Mouse (Mus musculus) heart, embryonic 10.5 days (tissue): ENCODE results near the gene Ldlrad3. TPM values are rescaled to one million over a fixed set of nuclear protein-coding genes. Genes with fewer than 3 reads are reported as not detected.

Source experiments
- DNase-seq: peaks from one replicate; pipeline ENCODE4 v3.0.0-alpha.2; 2017; ENCODE audit warnings: low spot score
- H3K27ac ChIP-seq: fragments of 300-500 bp; sonication (generic); 2 replicates; pipeline ENCODE4 v1.5.1; 2016; ENCODE audit warnings: mild to moderate bottlenecking
- H3K27me3 ChIP-seq: fragments of 300-500 bp; sonication (generic); 2 replicates; pipeline ENCODE4 v1.6.1; 2016; ENCODE audit warnings: mild to moderate bottlenecking; ENCODE audit not compliant: poor library complexity, insufficient read depth, severe bottlenecking
- H3K36me3 ChIP-seq: fragments of 300-500 bp; sonication (generic); 2 replicates; pipeline ENCODE4 v1.6.1; 2016; ENCODE audit warnings: mild to moderate bottlenecking, moderate library complexity
- H3K4me1 ChIP-seq: fragments of 300-500 bp; sonication (generic); 2 replicates; pipeline ENCODE4 v1.6.1; 2016; ENCODE audit warnings: mild to moderate bottlenecking
- H3K4me3 ChIP-seq: fragments of 300-500 bp; sonication (generic); 2 replicates; pipeline ENCODE4 v1.5.1; 2016; ENCODE audit warnings: mild to moderate bottlenecking, moderate library complexity
- H3K9me3 ChIP-seq: fragments of 300-500 bp; sonication (generic); 2 replicates; pipeline ENCODE4 v1.6.1; 2016; ENCODE audit warnings: mild to moderate bottlenecking, moderate library complexity
- WGBS: fragments of 180-500 bp; shearing (Covaris S2); methylation state at CpG from one replicate; pipeline ENCODE4 v1.1.7; 2016; 5-methylcytosine and 5-hydroxymethylcytosine counted together
- polyA plus RNA-seq: library from polyadenylated mRNA; unstranded; fragments of >200 nt; fragmentation: Nextera tagmentation; extraction: Ambion mirVana; gene quantifications from 2 replicates; pipeline ENCODE4 v1.2.1, GENCODE M21; 2016

Ldlrad3 gene
- polyA plus RNA-seq, 1 experiment from 2014 or later: 27.5 TPM

DNA sequence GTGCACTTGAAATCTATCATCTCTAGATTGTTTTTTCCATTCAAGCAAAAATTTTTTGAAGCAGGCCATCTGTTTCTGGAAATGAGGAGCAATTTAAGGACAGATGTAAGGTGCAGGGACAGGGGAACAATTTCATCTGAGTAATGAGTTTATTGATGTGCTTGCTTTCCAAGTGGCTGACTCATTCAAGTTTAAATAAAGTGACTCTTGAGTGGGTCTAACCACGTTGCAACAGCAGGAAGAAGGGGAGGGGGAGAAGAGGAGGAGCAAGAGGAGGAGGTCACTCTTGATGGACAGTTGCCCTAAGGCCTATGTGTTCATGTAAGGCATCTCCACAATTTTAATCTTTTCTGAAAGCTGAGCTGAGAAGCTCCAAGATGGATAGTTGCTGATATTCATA lies 184.5 kb downstream of the Ldlrad3 start:
- 0% methylated on average over 1 of the region's 1 CpGs for WGBS
- H3K4me1 ChIP-seq: peaks cover 66% of the 10 kb centered on the region
- no peaks in the 10 kb centered on the region for H3K36me3 ChIP-seq
- H3K27me3 ChIP-seq: 0 out of 2 replicates have a peak, but pooled peaks cover 3% of the 10 kb centered on the region
- 0 out of 2 replicates have a peak overlapping the region, but pooled peaks have one; percentile 33 for H3K4me3 ChIP-seq
- peak overlapping the region; percentile 78; the same call in 1 of the 2 replicates for H3K27ac ChIP-seq
- H3K9me3 ChIP-seq: no peaks in the 10 kb centered on the region
- DNase-seq: no peak

DNA sequence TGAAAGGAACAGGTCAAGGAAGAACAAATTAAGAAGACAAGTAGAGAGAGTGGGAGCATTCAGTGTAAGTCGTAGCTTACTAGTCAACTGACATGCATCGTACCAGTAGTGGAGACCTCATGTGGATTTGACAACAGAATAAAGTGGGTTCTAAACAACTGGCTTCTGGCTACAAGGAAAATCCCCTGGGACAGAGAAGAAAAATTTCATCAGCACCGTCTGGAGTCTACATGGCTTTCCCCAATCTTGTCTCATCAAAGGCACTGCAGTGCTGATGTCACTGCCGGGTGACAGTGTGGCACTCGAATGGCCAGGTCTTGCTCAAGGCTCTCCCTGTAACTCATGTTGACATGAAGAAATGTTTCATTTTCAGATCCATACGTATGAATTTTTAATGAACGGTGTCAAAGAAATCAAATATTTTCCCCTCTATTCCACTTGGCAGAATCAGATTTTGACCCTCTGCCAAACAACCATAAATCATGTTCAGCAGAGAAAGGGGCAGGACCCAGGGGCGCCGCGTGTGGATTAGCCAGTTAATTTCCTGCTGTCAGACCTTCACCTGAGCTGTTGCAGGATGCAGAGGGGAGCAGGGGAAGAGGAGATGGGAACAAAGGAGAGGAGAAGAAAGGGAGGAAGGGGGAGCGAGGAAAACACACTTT lies 187.1 kb downstream of the Ldlrad3 start:
- no peak for DNase-seq
- Histone ChIP-seq H3K4me3 (no peak overlapping the region), H3K4me1 (peaks cover 40% of the 10 kb centered on the region), H3K27ac (no peak overlapping the region), H3K9me3 (no peaks in the 10 kb centered on the region), H3K27me3 (0 out of 2 replicates have a peak, but pooled peaks cover 3% of the 10 kb centered on the region), H3K36me3 (no peaks in the 10 kb centered on the region)
- WGBS: 78% methylated on average over 11 of the region's 11 CpGs

DNA sequence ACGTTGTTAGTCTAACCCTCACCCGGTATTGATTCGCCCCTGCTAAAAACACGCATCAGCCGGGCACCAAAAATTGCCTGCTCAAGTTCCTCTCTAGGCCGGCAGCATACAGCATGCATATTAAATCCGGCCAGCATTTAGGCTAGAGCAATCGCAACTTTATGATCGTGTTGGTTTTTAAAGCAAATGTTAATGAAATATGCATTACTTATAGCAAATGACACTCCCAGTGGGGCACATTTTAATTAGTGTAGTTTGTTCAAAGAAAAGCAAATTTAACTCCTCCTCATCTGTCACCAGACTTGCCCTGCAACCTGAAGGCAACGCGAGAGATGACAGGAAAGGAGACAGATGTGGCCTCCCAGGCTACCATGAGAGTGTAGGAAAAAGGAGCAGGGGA lies 189.2 kb downstream of the Ldlrad3 start:
- Histone ChIP-seq H3K9me3 (no peaks in the 10 kb centered on the region), H3K4me3 (no peak overlapping the region), H3K4me1 (peaks cover 34% of the 10 kb centered on the region), H3K27me3 (0 out of 2 replicates have a peak, but pooled peaks cover 3% of the 10 kb centered on the region), H3K36me3 (no peaks in the 10 kb centered on the region), H3K27ac (no peak overlapping the region)
- DNase-seq: no peak
- WGBS: 82% methylated on average over 11 of the region's 11 CpGs

DNA sequence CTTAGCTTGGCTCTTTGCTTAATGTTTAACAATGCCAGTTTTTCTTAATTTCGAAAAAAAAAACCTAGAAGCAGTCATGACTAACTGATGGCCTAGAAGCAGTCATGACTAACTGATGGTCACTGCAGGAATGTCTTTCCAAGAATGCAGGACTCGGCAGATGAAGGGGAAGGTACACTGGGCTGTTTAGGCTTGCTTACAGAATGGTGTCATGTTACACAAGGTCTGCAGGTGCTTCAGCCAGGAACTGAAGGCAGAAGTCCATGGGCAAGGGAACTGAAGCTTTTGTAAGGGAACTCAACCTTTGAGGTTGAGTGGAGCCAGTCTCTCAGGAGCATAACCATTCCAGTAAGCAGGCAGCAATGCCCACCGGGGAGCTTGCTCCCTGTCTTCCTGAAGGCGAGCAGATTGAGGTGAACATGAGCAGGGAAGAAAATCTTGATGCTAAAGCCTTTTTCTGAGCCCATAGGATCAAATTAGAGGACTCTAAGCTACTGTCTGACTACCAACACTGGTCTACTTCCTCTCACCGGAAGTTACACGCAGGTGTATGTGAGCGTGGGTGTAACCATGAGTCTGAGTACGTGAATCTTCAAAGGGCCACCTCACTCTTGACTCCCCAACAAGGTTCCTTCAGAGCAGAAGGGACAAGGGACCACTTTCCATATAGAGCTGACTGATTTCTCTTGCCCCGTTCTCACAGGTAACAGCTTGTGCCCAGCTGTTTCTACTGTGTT lies 193.4 kb downstream of the Ldlrad3 start:
- no peaks in the 10 kb centered on the region for H3K9me3 ChIP-seq
- peaks cover 28% of the 10 kb centered on the region for H3K4me1 ChIP-seq
- H3K27ac ChIP-seq: no peak overlapping the region
- H3K4me3 ChIP-seq: no peak overlapping the region
- no peak for DNase-seq
- 0 out of 2 replicates have a peak, but pooled peaks cover 3% of the 10 kb centered on the region for H3K27me3 ChIP-seq
- no peaks in the 10 kb centered on the region for H3K36me3 ChIP-seq
- 77% methylated on average over 9 of the region's 9 CpGs for WGBS

DNA sequence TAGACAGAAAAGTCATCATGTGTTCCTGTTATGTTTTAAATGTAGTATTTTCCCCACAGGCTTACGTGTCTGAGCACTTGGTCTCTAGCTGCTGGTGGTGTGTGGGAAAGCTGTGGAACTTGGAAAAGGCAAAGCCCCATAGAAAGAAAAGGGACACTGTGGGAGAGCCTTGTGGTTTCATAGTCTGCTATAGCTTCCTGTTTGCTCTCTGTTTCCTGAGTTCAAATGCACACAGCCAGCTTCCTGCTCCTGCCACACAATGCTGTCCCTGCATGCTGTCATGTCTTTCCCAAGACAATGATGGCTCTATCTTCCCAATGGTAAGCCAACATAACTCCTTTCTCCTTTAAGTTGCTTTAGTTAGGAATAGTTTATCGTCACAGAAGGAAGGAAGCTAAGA lies 194.5 kb downstream of the Ldlrad3 start:
- 74% methylated on average over 2 of the region's 2 CpGs for WGBS

GRCm38 (mm10) chr2:101986344-101987087 lies 199.7 kb downstream of the Ldlrad3 start:
- Histone ChIP-seq H3K27ac (peak overlapping the region; percentile 37; the same call in 1 of the 2 replicates), H3K4me1 (peaks cover 58% of the 10 kb centered on the region), H3K36me3 (no peaks in the 10 kb centered on the region), H3K9me3 (no peaks in the 10 kb centered on the region), H3K4me3 (no peak overlapping the region), H3K27me3 (no peaks in the 10 kb centered on the region)
- DNase-seq: no peak
- 65% methylated on average over 3 of the region's 3 CpGs for WGBS

More for the DNA sequence above, 194.5 kb downstream of the Ldlrad3 start:
- no peak for DNase-seq
- Histone ChIP-seq H3K4me1 (peaks cover 30% of the 10 kb centered on the region), H3K27me3 (no peaks in the 10 kb centered on the region), H3K4me3 (no peak overlapping the region), H3K27ac (no peak overlapping the region), H3K9me3 (no peaks in the 10 kb centered on the region), H3K36me3 (no peaks in the 10 kb centered on the region)

GRCm38 (mm10) chr2:101983853-101984543 lies 202.2 kb downstream of the Ldlrad3 start:
- Histone ChIP-seq H3K4me3 (no peak overlapping the region), H3K27ac (peak overlapping the region; percentile 18; the same call in 1 of the 2 replicates), H3K36me3 (no peaks in the 10 kb centered on the region), H3K27me3 (no peaks in the 10 kb centered on the region), H3K4me1 (peaks cover 63% of the 10 kb centered on the region), H3K9me3 (no peaks in the 10 kb centered on the region)
- 75% methylated on average over 9 of the region's 9 CpGs for WGBS
- DNase-seq: no peak

GRCm38 (mm10) chr2:101983082-101983852 lies 202.9 kb downstream of the Ldlrad3 start:
- Histone ChIP-seq H3K4me3 (no peak overlapping the region), H3K27me3 (no peaks in the 10 kb centered on the region), H3K9me3 (no peaks in the 10 kb centered on the region), H3K4me1 (peaks cover 68% of the 10 kb centered on the region), H3K36me3 (no peaks in the 10 kb centered on the region), H3K27ac (peak overlapping the region; percentile 67; the same call in 1 of the 2 replicates)
- DNase-seq: no peak
- 44% methylated on average over 15 of the region's 15 CpGs for WGBS

DNA sequence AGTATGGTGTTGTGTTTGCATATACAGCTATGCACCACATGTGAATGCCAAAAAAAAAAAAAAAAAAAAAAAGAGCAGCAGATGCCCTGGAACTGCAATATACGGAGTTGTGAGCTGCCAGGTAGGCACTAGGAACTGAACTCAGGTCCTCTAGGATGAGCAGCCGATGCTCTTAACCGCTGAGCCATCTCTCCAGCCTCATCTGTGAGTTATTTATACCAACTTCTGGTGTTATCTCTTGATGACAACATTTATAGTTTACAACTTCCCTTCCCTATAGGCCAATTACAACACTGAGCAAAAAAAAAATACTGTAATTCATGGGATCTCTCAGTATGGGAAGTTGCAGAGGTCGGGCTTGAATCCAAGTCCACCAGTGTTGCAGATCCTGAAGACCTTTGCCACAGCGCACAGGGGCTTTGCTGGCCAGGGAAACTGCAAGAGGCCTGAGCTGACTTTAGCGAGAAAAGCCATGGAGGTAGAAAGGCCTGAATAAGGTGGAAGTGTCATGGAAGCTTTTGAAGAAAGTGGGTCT lies 204.2 kb downstream of the Ldlrad3 start:
- Histone ChIP-seq H3K9me3 (no peaks in the 10 kb centered on the region), H3K4me1 (peaks cover 64% of the 10 kb centered on the region)
- 82% methylated on average over 6 of the region's 6 CpGs for WGBS

GRCm38 (mm10) chr2:101981211-101981610 lies 205.0 kb downstream of the Ldlrad3 start:
- peak overlapping the region; percentile 60 for H3K27ac ChIP-seq
- peaks cover 58% of the 10 kb centered on the region for H3K4me1 ChIP-seq
- H3K36me3 ChIP-seq: no peaks in the 10 kb centered on the region
- 37% methylated on average over 2 of the region's 2 CpGs for WGBS
- H3K27me3 ChIP-seq: no peaks in the 10 kb centered on the region
- DNase-seq: no peak
- no peak overlapping the region for H3K4me3 ChIP-seq
- H3K9me3 ChIP-seq: no peaks in the 10 kb centered on the region

More for the DNA sequence above, 204.2 kb downstream of the Ldlrad3 start:
- DNase-seq: no peak
- Histone ChIP-seq H3K4me3 (no peak overlapping the region), H3K27me3 (no peaks in the 10 kb centered on the region), H3K36me3 (no peaks in the 10 kb centered on the region), H3K27ac (0 out of 2 replicates have a peak overlapping the region, but pooled peaks have one; percentile 67)

DNA sequence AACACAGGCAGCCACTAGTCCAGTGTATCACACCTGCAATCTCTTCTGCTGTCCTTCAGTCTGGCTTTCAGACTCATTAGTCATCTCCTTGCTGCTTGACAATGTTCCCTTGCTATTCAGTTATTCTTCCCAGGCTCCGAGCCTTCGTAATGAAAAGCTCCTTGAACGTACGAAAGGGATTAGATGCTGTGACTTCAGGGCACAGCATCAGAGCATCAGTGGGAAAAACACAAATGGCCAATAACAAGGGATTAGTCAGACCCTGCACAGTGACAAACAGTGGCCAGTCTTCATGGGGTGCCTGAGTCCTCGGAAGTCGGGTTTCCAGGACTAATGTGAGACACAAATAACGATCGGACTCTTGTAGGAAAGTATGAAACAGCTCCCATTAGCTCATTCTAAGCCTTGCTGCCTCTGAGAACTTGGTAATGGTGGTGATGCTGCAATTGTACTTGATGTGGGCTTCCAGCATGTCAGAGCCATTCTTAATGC lies 205.7 kb downstream of the Ldlrad3 start:
- H3K36me3 ChIP-seq: no peaks in the 10 kb centered on the region
- no peak for DNase-seq
- H3K4me1 ChIP-seq: peaks cover 57% of the 10 kb centered on the region

More for the DNA sequence above, 205.7 kb downstream of the Ldlrad3 start:
- Histone ChIP-seq H3K4me3 (no peak overlapping the region), H3K9me3 (no peaks in the 10 kb centered on the region), H3K27me3 (no peaks in the 10 kb centered on the region), H3K27ac (no peak overlapping the region)
- WGBS: 87% methylated on average over 8 of the region's 8 CpGs
